Mouse (Mus musculus): ENCODE measurements at regions not wholly inside any gene's neighbourhood (a gene's known extent, or its start where the extent isn't known, plus 50 kb on each side); places are given as distances from the start of the nearest gene placed in this dataset.

- TF ChIP-seq CTCF (IDR thresholded peaks at IDR 0.05) (no peak), EP300 (IDR thresholded peaks at IDR 0.05; ENCODE audit: insufficient read depth, low read depth, low read length) (no peak), POLR2A (IDR thresholded peaks at IDR 0.05; ENCODE audit: insufficient read depth, low read depth, low read length) (no peak)
Measured at GRCm38 (mm10) chr9:118416475-118416874, 61.5 kb upstream of the Eomes start.

All from heart, adult 2 months (tissue).